Mouse (Mus musculus) liver, embryonic 14.5 days (tissue): ENCODE data around the gene Gm45062.

Source experiments
- CTCF ChIP-seq: IDR thresholded peaks from 2 replicates; pipeline ENCODE4 v1.5.1; 2016; ENCODE audit warnings: antibody characterized with exemption, low read depth, control low read depth
- EP300 ChIP-seq: IDR thresholded peaks from 2 replicates; pipeline ENCODE4 v1.6.1; 2016; ENCODE audit warnings: antibody characterized with exemption, low read depth

- no peak for TF ChIP-seq EP300
- no peak for TF ChIP-seq CTCF
These were observed 26.2 kb downstream of the Gm45062 start for GRCm38 (mm10) chr6:8285401-8285960.
